Mouse (Mus musculus): ENCODE results near the gene Brinp1. TPM values are rescaled to one million over a fixed set of nuclear protein-coding genes. Genes with fewer than 3 reads are reported as not detected.
"Not testable (repeated sequence)": the region's sequence is repeated elsewhere in the genome, so short reads cannot be mapped to it uniquely, and the experiment has no call there.

Brinp1 gene
- polyA plus RNA-seq, 1 experiment from 2014 or later: 1.8 TPM

GRCm38 (mm10) chr4:68856868-68857267, 97.3 kb downstream of the Brinp1 start:
- TF ChIP-seq CTCF (IDR thresholded peaks at IDR 0.05; ENCODE audit: low read depth): no peak
- 58% methylated on average over 1 of the region's 1 CpGs for WGBS
- ATAC-seq (replicated peaks; ENCODE audit: low FRiP score, low read depth): no peak

GRCm38 (mm10) chr4:68849671-68850070, 104.5 kb downstream of the Brinp1 start:
- H3K9ac ChIP-seq (ENCODE audit: low read depth, low read length): no peak overlapping the region
- TF ChIP-seq CTCF (IDR thresholded peaks at IDR 0.05; ENCODE audit: low read depth): no peak
- WGBS: 56% methylated on average over 3 of the region's 3 CpGs
- no peak overlapping the region for H3K4me3 ChIP-seq (replicated peaks; ENCODE audit: low read depth, low read length)
- H3K27ac ChIP-seq: no peak overlapping the region
- no peaks in the 10 kb centered on the region for H3K27me3 ChIP-seq (ENCODE audit: insufficient read depth, low read length)
- no peaks in the 10 kb centered on the region for H3K36me3 ChIP-seq (ENCODE audit: insufficient read depth, low read length)
- H3K4me2 ChIP-seq (ENCODE audit: low read length): no peak overlapping the region
- DNase-seq (ENCODE audit: low spot score): no peak
- no peaks in the 10 kb centered on the region for H3K9me3 ChIP-seq (replicated peaks; ENCODE audit: low read length)
- ATAC-seq (replicated peaks; ENCODE audit: low FRiP score, low read depth): no peak
- no peaks in the 10 kb centered on the region for H3K4me1 ChIP-seq (replicated peaks; ENCODE audit: insufficient read depth, low read length)

More at GRCm38 (mm10) chr4:68856868-68857267, 97.3 kb downstream of the Brinp1 start:
- Histone ChIP-seq H3K27ac (no peak overlapping the region), H3K27me3 (ENCODE audit: insufficient read depth, low read length) (no peaks in the 10 kb centered on the region), H3K36me3 (ENCODE audit: insufficient read depth, low read length) (no peaks in the 10 kb centered on the region), H3K4me1 (replicated peaks; ENCODE audit: insufficient read depth, low read length) (no peaks in the 10 kb centered on the region), H3K4me3 (replicated peaks; ENCODE audit: low read depth, low read length) (no peak overlapping the region), H3K4me2 (ENCODE audit: low read length) (no peak overlapping the region), H3K9ac (ENCODE audit: low read depth, low read length) (no peak overlapping the region), H3K9me3 (replicated peaks; ENCODE audit: low read length) (no peaks in the 10 kb centered on the region)
- no peak for DNase-seq (ENCODE audit: low spot score)

GRCm38 (mm10) chr4:68846976-68847375, 107.2 kb downstream of the Brinp1 start:
- H3K9ac ChIP-seq (ENCODE audit: low read depth, low read length): no peak overlapping the region
- H3K4me1 ChIP-seq (replicated peaks; ENCODE audit: insufficient read depth, low read length): no peaks in the 10 kb centered on the region
- H3K4me3 ChIP-seq (replicated peaks; ENCODE audit: low read depth, low read length): no peak overlapping the region
- H3K9me3 ChIP-seq (replicated peaks; ENCODE audit: low read length): no peaks in the 10 kb centered on the region
- no peaks in the 10 kb centered on the region for H3K27me3 ChIP-seq (ENCODE audit: insufficient read depth, low read length)
- ATAC-seq (replicated peaks; ENCODE audit: low FRiP score, low read depth) (no peak), DNase-seq (ENCODE audit: low spot score) (no peak)
- H3K27ac ChIP-seq: no peak overlapping the region
- WGBS: 64% methylated on average over 1 of the region's 1 CpGs
- no peak for TF ChIP-seq CTCF (IDR thresholded peaks at IDR 0.05; ENCODE audit: low read depth)
- H3K36me3 ChIP-seq (ENCODE audit: insufficient read depth, low read length): no peaks in the 10 kb centered on the region
- H3K4me2 ChIP-seq (ENCODE audit: low read length): no peak overlapping the region

- ATAC-seq (replicated peaks; ENCODE audit: low FRiP score, low read depth): no peak
- Histone ChIP-seq H3K27me3 (ENCODE audit: insufficient read depth, low read length) (no peaks in the 10 kb centered on the region), H3K27ac (no peak overlapping the region), H3K9me3 (replicated peaks; ENCODE audit: low read length) (no peaks in the 10 kb centered on the region), H3K4me3 (replicated peaks; ENCODE audit: low read depth, low read length) (no peak overlapping the region), H3K4me2 (ENCODE audit: low read length) (no peak overlapping the region), H3K36me3 (ENCODE audit: insufficient read depth, low read length) (no peaks in the 10 kb centered on the region), H3K9ac (ENCODE audit: low read depth, low read length) (no peak overlapping the region), H3K4me1 (replicated peaks; ENCODE audit: insufficient read depth, low read length) (no peaks in the 10 kb centered on the region)
- peak; percentile 76 for TF ChIP-seq CTCF (IDR thresholded peaks at IDR 0.05; ENCODE audit: low read depth)
- WGBS: 44% methylated on average over 3 of the region's 3 CpGs
- DNase-seq (ENCODE audit: low spot score): peak; percentile 21
Measured at GRCm38 (mm10) chr4:68845964-68846363, 108.2 kb downstream of the Brinp1 start.

GRCm38 (mm10) chr4:68813997-68814396, 140.2 kb downstream of the Brinp1 start:
- not testable (repeated sequence) for H3K4me1 ChIP-seq (replicated peaks; ENCODE audit: insufficient read depth, low read length); H3K27ac ChIP-seq; H3K27me3 ChIP-seq (ENCODE audit: insufficient read depth, low read length); H3K9ac ChIP-seq (ENCODE audit: low read depth, low read length); H3K36me3 ChIP-seq (ENCODE audit: insufficient read depth, low read length); DNase-seq (ENCODE audit: low spot score); H3K9me3 ChIP-seq (replicated peaks; ENCODE audit: low read length); ATAC-seq (replicated peaks; ENCODE audit: low FRiP score, low read depth); H3K4me2 ChIP-seq (ENCODE audit: low read length); H3K4me3 ChIP-seq (replicated peaks; ENCODE audit: low read depth, low read length)

GRCm38 (mm10) chr4:68806502-68806901, 147.7 kb downstream of the Brinp1 start:
- DNase-seq (ENCODE audit: low spot score) (peak; percentile 16), ATAC-seq (replicated peaks; ENCODE audit: low FRiP score, low read depth) (no peak)
- Histone ChIP-seq H3K9me3 (replicated peaks; ENCODE audit: low read length) (no peaks in the 10 kb centered on the region), H3K27ac (no peak overlapping the region), H3K36me3 (ENCODE audit: insufficient read depth, low read length) (no peaks in the 10 kb centered on the region), H3K27me3 (ENCODE audit: insufficient read depth, low read length) (no peaks in the 10 kb centered on the region), H3K9ac (ENCODE audit: low read depth, low read length) (no peak overlapping the region), H3K4me2 (ENCODE audit: low read length) (no peak overlapping the region), H3K4me1 (replicated peaks; ENCODE audit: insufficient read depth, low read length) (no peaks in the 10 kb centered on the region), H3K4me3 (replicated peaks; ENCODE audit: low read depth, low read length) (no peak overlapping the region)
- TF ChIP-seq CTCF (IDR thresholded peaks at IDR 0.05; ENCODE audit: low read depth): no peak
- whole genome bisulfite sequencing: 43% methylated on average over 3 of the region's 3 CpGs
